Mouse (Mus musculus) kidney, postnatal 10 days (tissue): ENCODE results near the gene Gon7.

Experiments used
- DNase-seq: peaks from one replicate; pipeline ENCODE4 v3.0.0; 2021; ENCODE audit warnings: mixed read lengths

Gene Gon7

DNA sequence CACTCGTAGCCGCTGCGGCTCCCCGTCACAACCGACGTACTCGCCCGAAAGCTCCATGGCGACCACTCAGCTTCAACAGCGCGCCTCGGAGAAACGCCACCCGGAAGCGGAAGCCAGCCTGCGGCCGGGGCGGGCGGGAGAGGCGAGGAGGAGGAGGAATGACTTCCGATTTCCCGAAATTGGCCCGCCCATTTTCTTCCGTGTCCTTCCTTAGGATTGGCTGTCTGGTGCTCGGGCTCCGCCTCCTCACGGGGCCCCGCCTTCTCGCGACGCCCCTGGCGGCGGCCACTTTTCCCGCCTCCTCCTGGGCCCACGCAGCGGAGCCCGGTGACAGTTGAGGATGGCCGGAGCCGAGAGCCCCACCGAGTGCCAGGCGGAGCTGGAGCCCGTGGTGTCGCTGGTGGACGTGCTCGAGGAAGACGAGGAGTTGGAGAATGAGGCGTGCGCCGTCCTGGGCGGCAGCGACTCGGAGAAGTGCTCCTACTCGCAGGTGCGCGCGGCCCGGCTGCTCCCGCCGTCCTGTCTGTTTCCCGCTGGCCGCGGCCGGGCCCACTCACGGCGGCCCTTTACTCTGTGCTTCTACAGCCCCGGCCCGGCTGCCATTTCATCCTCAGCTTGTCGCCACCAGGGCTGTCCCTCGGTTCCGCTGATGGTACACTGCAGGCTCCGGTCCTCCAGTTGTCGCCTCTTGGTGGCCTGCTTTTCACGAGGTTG lies at the start of gene Gon7, which contains the start of the genes Gm28051 and Ubr7:
Gon7 (minus strand) TSS at position 115 of the 714 bp plus-strand sequence.
Gm28051 (minus strand) TSS at position 77 of the 714 bp plus-strand sequence.
Ubr7 (plus strand) TSS at position 279 of the 714 bp plus-strand sequence.
- DNase-seq, result peak; percentile 98

DNA sequence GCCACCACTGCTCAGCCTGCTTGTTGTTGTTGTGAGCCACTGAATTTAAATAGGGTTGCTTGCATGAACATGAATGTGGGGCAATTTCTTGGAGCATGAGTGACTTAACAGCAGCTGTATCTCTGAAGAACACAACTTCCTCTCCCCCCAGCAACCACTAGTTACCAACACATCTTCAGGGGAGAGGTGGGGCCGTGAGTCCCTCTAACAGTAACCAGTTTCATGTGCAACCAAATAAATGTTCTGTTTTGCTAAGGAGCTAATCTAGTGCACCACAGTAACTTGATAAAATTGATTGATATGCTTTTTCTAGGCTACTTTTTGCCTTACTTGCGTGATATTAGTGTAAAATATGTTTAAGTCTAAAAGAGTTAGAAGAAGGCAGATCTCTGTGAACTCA lies 41.9 kb upstream of the Gon7 start:
- no peak for DNase-seq

DNA sequence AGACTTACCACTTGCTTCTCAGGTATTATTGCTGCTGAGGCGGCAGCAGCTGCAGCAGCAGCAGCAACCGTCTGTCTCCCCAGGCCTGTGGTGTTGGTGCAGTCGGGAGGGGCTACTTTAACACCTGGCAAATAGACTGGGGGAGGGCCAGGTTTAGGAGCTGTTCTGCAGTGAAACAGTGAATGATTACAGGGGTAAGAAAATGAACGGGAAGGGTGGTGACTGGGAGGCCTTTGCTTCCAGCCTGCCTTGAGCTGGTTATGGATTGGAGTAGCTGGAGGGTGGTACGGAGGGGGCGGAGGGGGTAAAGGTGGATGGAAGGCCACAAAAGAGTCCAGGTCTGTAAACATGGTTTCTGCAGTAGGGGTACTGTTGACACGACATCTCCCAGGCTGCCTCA lies 30.3 kb upstream of the Gon7 start:
- DNase-seq, result no peak

DNA sequence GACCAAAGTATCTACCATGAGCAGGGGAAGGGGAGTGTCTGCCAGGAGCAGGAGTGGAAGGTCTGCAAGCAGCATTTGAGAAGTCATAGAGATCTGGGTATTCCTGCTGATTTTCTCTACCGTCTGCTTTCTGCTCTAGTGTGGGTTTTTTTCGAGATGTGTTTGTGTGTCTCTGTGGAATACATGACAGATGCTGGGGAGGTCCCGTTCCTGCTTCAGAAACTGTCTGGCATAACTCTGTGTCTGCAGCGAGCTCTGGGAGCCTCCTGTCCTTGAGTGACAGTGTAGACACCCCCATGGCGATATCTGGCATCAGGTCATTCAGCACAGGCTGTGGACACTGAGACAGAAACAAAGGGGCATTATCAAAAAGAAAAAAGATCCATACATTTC lies 28.0 kb upstream of the Gon7 start:
- DNase-seq, result no peak

DNA sequence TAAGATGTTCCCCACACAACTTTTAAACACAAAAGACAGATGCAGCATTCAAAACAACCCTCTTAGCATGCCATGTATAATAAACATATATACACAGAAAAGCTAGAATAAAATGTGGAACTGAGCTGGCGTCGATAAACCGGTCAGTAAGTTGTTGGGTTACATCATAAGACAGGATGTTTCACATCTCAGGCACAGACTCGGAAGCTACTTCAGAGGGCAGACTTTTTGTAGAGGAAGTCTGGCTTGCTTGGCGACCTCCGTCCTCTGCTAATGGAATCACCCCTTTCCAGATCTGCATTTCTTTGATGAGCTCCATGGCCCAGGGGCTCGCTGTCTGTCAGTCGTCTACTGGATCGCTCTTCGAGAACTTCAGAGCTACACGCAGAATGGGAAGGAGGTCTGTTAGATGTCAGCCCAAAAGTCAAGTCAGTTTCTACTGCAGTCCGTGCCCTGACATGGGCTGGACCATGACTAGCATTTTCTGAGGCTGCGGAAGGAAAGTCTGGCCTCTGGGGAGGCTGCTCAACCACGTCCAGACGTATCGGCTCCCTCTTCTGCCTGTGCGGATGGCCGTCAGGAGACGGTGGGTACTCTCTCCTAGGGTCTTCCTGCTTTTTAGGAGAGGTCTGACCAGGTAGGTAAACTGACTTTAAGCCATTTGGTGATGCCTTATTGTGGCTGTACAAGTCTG lies 27.4 kb upstream of the Gon7 start:
- DNase-seq, result no peak

DNA sequence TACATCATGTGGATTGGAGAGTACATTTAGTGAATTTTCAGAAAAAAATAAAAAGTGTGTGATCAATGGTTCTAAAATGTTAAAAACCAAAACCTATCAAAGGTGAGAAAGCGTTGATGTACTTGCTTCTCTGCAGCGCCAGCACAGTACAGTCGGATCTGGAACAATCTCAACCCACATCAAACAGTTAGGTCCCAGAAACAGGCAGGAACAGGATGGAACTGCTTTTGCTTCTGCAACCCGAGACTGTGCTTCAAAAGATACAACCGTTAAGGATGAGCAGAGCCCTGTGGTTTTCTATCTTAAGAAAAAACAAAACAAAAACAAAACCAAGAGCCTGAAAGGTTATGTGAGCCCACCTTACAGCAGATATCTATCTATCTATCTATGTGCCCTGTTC lies 25.2 kb upstream of the Gon7 start:
- no peak for DNase-seq

DNA sequence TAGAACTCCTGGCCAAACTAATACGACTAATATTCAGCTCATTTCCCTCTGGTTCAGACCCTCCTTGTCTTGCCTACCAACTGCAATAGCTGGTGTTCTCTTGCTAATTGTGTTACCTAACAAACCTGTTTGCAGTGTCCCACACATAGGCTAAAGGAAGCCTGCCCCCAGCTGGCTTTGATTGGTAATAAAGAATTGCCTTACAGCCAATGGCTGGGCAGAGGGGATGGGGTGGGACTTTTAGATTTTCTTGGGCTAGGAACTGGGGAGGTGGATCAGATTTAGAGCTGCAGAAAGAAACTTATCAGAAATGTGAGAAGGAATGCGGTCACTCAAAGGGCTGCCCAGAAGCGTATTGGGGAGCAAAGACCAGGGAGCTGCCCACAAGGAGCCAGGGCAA lies 21.8 kb upstream of the Gon7 start:
- DNase-seq, result peak; percentile 41

DNA sequence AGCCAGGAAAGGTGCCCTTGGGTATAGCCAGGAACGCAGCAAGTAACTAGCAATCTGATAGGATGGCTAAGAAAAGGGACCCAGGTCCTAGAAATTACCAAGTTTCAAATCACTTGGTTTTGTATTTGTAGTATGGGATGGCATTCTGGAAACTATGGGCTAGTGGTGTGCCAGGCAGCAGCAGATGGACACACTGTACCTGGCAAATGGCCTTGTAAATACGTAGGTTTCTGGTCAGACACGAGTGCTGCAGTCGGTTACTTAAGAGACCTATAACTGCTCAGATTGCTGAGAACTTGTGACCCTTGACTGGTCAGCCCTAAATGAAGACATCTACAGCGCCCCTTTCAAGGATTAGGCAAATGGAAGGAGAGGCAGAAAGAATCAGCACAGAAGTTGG lies 20.5 kb upstream of the Gon7 start:
- DNase-seq, result no peak

DNA sequence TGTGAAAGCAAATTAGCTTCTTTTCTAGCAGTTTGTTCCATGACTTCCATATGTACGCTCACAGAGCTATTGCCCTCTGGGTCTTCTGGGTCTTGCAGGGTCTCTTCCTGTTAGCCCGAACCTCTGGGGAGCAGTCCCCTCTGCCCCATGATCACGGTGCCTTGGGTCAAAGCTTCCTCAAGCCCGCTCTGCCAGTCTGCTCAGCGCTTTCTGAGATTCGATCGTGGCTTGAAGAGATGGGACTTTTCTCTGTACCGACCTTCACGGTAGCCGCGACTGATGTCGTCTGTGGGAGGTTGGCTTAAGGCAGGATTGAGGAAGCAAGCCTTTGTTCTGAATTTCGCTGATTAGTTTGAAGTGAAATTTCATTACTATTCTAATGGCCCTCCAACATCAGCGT lies 18.4 kb upstream of the Gon7 start:
- no peak for DNase-seq

DNA sequence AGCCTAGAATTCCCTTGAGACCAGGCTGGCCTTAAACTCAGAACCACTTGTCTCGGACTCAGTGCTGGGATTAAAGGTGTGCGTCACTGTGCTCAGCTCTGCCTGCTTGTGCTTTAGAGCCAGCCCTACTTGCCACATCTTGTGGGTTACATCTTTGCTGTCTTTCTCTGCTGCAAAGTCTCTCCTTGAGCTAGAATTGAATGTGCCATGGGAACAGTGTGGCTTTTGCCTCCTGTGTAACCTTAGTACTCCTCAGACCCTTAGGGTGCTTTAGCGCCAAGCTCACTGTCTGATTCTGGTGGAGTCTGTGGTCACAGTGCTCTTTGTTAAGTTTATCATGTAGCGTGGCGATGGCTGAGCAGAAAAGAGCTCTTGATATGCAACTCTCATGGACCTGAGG lies 15.1 kb upstream of the Gon7 start:
- no peak for DNase-seq

DNA sequence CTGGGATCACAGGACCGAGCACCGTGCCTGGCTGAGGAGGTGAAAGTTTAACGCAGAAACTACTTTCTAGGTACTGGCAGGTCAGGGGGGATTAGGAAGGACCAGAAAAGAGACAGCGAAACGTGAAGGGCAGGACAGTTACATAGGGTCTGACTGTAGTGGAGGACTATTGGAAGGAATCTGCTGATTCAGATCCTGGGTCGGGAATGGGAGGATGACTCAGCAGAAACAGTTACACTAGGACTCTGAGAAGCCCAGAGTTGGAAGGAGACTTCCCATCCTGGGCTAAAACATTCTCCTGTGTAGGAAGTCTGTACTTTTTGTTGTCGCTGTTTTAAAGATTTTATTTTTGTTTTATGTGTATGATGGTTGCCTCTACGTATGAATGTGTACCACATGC lies 14.0 kb upstream of the Gon7 start:
- DNase-seq, result no peak

DNA sequence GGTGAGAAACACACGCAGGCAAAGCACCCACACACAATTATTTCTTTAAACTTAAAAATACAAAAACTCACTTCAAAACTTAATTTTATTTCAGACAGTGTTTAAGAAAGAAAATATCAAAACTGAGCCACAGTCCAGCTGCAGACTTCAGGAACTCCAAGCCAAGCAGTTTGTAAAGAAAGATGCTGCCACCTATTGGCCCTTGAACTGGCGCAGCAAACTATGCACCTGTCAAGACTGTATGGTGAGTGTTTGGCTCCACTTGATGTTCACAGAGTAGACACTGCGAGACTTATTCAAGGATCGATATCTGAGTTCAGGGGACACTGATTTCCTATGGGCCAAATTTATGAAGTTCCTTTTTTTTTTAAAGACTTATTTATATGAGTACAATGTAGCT lies 11.4 kb upstream of the Gon7 start:
- peak; percentile 23 for DNase-seq

DNA sequence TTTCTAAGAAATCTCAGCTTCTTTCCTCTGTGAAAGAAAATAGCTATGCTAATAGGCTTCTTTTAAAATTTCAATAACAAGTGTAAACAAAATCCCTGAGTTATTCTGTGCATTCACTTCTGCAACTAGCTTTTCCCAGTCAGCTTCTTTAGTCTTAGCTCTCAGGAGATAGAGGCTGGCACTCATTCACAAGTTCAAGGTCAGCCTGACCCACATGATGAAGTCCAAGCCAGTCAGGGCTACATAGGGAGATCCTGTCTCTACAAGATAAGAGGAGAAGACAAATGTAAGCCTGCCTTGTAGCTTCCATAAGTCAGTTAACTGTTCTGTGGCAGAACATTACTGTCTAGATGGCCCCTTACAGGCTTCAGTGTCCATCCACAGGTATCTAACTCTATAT lies 6.1 kb upstream of the Gon7 start:
- no peak for DNase-seq

DNA sequence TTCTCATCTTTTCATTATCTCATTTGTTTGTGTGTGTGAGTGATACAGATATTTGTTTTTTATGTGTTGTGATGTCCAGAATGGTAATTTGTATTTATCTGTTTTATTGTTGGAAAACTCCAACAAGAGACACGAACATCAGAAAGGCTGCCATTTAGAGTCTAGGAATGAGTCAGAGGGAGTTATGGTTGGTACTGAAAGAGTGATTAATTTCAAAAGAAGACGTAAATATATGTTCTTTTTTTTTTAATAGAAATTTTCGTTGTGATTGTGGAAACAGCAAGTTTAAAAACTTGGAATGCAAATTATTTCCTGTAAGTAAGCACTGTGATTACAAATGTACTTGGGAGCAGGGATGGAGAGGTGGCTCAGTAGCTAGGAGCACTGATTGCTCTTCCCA lies 4.1 kb upstream of the Gon7 start:
- DNase-seq, result no peak

DNA sequence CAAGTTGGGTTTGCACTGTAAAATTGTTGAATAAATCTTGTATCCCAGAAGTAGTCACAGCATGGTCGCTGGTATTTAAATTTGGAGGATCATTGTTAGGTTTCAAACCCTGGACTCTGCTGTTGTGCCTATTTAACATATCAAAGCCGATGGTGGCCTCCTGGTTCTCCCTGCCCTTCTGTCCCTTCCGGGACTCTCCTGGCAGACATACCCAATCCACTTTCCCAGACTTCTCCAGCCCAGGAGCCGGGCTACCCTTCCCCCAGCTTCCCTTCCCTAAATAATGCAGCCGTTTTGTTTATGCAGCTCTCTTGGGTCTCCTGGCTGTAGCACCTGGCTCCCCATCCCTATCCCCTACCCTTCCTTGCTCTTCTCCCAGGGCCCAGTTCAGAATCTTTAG lies 1.3 kb upstream of the Gon7 start:
- DNase-seq, result peak; percentile 25

DNA sequence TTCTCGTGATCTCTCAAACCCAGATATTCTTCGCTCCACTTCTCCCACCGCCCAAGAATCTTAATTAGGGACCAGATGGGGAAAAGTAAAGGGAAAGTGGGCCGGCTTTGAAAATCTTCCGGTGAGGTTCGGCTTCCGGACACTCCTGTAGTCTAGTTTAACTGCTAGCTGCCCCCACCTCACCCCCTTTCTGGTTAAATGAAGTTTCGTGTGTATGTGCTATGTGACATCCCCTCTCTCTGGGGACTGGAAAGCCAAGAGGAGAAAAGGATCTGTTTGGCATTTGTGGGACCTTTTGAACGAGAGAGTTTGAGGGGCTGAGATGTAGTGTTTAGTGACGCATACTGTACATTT lies 777 bp upstream of the Gon7 start, which contains the start of gene Gm20604:
Gm20604 (minus strand) TSS at position 270 of the 354 bp plus-strand sequence.
- no peak for DNase-seq

DNA sequence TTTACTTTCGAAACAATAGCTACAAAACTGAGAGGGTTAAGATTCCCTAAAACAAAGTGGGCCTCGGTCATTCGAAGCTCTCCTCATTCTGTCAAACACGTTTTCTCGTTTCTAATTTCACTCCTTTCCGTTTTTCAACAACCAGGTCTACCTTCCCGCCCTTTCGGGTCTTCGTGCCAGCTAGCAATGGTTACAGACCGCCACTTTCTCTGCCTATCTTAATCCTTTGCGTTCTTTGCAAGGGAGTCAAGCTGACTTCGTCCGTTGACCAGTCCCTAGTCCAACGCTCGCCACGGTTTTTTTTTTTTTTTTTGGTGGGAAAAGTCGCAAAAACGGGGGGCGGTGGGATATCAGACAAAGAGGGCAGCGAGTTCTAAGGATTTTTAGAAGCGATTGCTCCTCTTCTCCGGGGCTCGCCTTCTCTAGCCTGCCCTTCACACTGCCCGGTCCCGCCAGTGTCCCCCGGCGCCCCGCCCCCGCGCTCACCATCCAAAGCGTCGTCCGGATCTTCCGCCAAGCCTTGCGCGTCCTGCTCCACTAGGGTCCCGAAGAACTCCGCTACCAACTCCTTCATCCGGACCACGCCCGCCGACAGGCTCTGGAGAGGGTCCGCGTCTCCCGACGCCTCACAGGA lies 431 bp downstream of the Gon7 start:
- DNase-seq, result peak; percentile 92

DNA sequence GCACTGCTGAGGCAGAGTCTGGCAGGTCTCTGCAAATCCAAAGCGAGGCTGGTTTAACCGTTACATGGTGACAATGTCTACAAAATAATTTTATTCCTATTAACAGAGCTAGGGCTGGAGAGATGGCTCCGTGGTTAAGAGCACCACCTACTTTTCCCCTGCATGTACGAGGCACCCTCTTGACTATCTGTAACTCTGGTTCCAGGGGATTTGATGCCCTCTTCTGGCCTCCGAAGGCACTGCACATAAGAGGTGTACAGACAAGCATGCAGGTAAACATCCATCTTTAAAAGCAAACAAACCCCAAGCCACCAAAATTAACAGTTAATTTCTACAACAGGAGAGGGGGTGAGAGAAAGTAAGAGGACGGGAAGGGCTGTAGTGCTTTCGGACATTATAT lies 1.3 kb downstream of the Gon7 start:
- DNase-seq, result peak; percentile 50

DNA sequence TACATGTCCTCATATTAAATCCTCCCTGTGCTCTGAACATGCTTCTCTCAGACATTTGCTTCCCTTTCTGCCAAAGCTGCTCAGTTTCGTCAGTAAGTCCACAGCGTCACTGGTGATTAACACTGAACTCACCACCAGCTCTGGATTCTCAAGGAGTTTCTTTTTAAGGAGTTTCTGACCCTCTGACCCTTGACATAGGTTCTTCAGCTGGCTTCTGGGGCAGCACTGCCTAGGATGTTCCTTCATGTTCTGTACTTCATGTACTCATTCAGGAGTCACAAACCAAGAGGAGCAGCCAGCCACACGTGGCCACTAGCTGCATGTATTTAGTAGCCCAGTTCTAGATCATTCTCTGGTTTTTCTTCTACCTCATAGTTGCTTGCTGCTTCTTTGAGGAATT lies 9.3 kb downstream of the Gon7 start:
- no peak for DNase-seq

DNA sequence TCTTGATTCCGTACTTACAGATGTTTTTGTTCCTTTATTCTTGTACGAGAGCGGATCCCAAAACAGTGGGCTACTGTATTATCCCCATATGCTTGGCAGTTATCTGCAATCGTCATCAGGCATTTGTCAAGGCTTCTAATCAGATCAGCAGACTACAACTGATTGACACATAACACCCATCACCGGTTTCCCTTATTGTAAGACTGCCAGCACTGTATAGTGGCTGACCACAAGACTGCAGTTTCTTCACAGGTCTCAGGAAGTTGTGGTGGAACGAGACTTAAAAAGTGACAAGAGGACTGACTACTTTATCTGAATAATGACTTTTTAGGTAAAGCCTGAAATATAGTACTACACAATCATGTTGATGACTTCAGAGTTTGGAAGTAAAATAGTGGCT lies 12.8 kb downstream of the Gon7 start:
- no peak for DNase-seq

DNA sequence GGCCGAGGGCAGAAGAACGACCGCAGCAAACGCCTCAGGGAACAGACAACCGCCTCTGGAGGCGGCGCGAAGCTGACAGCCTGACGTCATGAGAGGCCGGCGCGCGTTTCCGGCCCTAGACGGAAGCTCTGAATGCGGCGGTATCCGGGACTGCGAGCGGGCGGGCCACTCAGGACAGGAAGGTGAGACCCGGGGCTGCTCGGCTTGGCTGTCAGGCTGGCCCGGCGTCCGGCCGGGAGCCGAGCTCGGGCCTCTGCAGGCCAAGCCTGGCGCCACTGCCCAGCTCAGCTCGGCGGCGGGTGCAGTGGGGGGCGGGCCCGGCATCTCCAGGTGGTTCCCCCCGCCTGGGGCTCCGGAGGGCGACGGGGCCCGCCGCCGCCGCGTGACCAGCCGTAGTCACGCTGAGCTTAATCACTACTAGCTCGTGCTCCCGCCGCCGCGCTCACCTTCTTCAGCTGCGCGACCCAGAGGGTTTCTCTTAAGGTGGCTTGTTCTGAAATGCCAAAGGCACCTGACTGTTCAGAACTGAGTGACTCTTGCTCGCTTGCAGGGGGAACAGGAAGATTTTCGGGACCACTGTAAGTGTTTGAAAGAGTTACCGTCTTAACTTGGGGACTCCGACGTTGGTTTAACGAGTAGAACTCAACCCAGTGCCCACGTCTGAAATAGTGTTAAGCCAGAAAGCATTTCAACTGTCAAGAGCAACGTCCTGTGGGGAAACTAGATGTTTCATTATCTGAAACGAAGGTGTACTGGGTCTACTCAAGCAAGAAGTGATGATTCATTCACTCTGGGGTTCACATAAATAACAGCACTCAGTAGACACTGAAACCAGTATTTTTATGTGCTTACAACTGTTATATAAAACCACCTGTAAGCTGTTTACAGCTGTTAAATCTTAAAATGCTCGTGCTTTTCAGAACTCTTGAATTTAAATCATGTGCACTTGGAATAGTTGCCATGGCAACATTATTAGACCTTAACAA lies 13.7 kb downstream of the Gon7 start, which contains the start of the genes Moap1 and Tmem251:
Moap1 (minus strand) TSS at position 73 of the 986 bp plus-strand sequence.
Tmem251 (plus strand) TSS at position 174 of the 986 bp plus-strand sequence.
- DNase-seq, result peak; percentile 95

DNA sequence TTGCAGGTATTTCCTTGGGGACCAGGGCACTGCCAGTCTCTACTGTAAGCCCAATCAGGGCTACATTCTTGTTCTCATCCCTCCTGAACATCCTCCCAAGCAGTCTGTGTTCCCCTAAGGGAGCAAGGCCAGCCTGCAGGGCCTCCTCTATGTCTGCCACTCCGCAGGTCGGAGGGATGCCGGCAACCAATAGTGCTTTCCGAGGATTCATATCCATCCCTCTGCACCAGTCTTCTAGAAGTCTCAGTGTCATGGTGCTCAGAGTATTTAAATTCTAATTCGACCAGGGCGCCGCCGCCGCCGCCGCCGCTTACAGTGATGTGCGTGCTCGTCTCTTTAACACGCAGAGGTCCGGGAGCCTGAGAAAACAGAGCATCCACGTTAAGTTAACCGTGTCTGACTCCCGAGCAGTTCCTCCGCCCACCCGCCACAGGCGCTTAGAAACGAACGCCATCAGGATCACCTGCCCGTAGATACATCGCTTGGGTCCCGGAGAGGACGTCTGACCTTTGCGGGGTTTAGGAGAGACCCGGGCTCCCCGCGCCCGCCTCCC lies 14.5 kb downstream of the Gon7 start:
- no peak for DNase-seq
